Mouse (Mus musculus) retina, embryonic 14.5 days (tissue): ENCODE measurements around the gene 1700067K01Rik.

ENCODE experiments used
- DNase-seq: peaks from one replicate; pipeline ENCODE4 v3.0.0-alpha.2; 2015; ENCODE audit warnings: low spot score

The 1700067K01Rik gene

GRCm38 (mm10) chr8:84011705-84012498 lies 10.6 kb downstream of the 1700067K01Rik start, which contains the start of gene 2210011C24Rik:
Gene 2210011C24Rik (minus strand): TSS chr8:84012171.
- peak; percentile 31 for DNase-seq

GRCm38 (mm10) chr8:84012499-84013165 lies 11.3 kb downstream of the 1700067K01Rik start:
- peak; percentile 37 for DNase-seq

- no peak for DNase-seq
Measured at GRCm38 (mm10) chr8:84015833-84016232, 14.5 kb downstream of the 1700067K01Rik start.

GRCm38 (mm10) chr8:84019738-84020137 lies 18.4 kb downstream of the 1700067K01Rik start:
- no peak for DNase-seq

GRCm38 (mm10) chr8:84021096-84021495 lies 19.8 kb downstream of the 1700067K01Rik start, which contains the start of gene Palm3:
Gene Palm3 (plus strand): TSS chr8:84021471.
- no peak for DNase-seq

GRCm38 (mm10) chr8:84021569-84021968 lies 20.3 kb downstream of the 1700067K01Rik start:
- DNase-seq, result no peak

GRCm38 (mm10) chr8:84023085-84023484 lies 21.8 kb downstream of the 1700067K01Rik start:
- no peak for DNase-seq

GRCm38 (mm10) chr8:84023631-84024030 lies 22.3 kb downstream of the 1700067K01Rik start:
- no peak for DNase-seq

- peak; percentile 79 for DNase-seq
Measured at GRCm38 (mm10) chr8:84024171-84024570, 22.9 kb downstream of the 1700067K01Rik start.

- peak; percentile 73 for DNase-seq
Measured at GRCm38 (mm10) chr8:84025863-84026262, 24.6 kb downstream of the 1700067K01Rik start.

- no peak for DNase-seq
Measured at GRCm38 (mm10) chr8:84027449-84027848, 26.1 kb downstream of the 1700067K01Rik start.

- DNase-seq, result no peak
Measured at GRCm38 (mm10) chr8:84029272-84029671, 28.0 kb downstream of the 1700067K01Rik start.

- DNase-seq, result no peak
Measured at GRCm38 (mm10) chr8:84032777-84033176, 31.5 kb downstream of the 1700067K01Rik start.

GRCm38 (mm10) chr8:84038015-84038414 lies 36.7 kb downstream of the 1700067K01Rik start:
- DNase-seq, result no peak

GRCm38 (mm10) chr8:84039050-84039449 lies 37.7 kb downstream of the 1700067K01Rik start:
- peak; percentile 97 for DNase-seq

- peak; percentile 85 for DNase-seq
Measured at GRCm38 (mm10) chr8:84042066-84042947, 41.0 kb downstream of the 1700067K01Rik start, which contains the start of gene Il27ra. Gene Il27ra (minus strand): TSS chr8:84042589.

GRCm38 (mm10) chr8:84042948-84043342 lies 41.6 kb downstream of the 1700067K01Rik start:
- no peak for DNase-seq

- DNase-seq, result no peak
Measured at GRCm38 (mm10) chr8:84044103-84044502, 42.8 kb downstream of the 1700067K01Rik start.

GRCm38 (mm10) chr8:84044900-84045299 lies 43.6 kb downstream of the 1700067K01Rik start, which contains the start of gene Rln3:
Gene Rln3 (minus strand): TSS chr8:84045000.
- DNase-seq, result no peak

- no peak for DNase-seq
Measured at GRCm38 (mm10) chr8:84046505-84046904, 45.2 kb downstream of the 1700067K01Rik start.

- no peak for DNase-seq
Measured at GRCm38 (mm10) chr8:84048171-84048570, 46.9 kb downstream of the 1700067K01Rik start.

GRCm38 (mm10) chr8:84052746-84053145 lies 51.4 kb downstream of the 1700067K01Rik start:
- DNase-seq, result no peak
